Mouse (Mus musculus) adrenal gland, postnatal 10 days (tissue): ENCODE data around the gene Ovol1. TPM values are rescaled to one million over a fixed set of nuclear protein-coding genes. Genes with fewer than 3 reads are reported as not detected.

Experiments
- DNase-seq: peaks from one replicate; pipeline ENCODE4 v3.0.0; 2021; ENCODE audit warnings: mixed read lengths
- total RNA-seq, 2 experiments: library from RNA; stranded (reverse); gene quantifications; 2 replicates each; pipeline ENCODE4 v1.2.3; 2021

Gene Ovol1
- total RNA-seq, 2 experiments from 2014 or later = not detected

DNA sequence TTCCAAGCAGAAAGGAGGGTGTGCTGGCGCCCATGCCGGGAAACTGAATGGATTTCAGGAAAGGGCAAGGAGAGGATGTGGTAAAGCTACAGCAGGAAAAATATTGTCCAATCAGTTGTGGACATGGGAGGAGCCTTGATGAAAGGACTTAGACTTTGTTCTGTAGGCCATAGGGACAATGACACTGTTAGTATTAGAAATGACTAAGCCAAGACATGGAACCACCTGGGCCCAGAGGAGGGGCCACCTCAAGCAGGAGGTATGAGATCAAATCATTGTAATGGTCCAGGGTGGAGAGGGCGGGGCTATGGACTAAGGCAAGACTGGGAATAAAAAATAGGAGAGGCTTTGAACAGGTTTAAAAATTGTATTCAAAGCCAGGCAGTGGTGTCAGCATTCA lies 41.7 kb downstream of the Ovol1 start:
- DNase-seq = no peak

DNA sequence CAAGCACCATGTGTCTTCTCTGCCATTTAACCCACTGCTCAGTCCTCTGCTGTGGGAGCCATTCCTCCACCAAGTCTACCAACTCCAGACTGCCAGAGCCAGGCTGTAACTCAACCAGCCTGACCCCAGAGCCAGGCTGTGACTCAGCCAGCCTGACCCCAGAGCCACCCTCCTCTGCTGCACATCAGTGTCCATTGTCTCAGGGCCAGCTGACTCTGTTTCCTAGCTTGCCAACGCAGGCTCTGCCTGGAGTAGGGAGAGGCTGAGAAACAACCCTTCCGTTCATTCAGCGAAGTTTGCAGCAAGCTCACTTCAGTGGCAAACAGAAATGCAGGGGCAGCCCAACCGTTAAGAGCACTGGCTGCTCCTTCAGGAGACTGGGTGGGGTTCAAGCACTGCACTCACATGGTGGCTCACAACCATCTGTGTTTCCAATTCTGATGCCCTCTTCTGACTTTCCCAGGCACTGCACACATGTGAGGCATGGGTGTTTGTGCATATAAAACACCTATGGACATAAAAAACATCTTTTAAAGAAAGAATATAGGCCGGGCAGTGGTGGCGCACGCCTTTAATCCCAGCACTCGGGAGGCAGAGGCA lies 43.4 kb downstream of the Ovol1 start:
- no peak for DNase-seq

DNA sequence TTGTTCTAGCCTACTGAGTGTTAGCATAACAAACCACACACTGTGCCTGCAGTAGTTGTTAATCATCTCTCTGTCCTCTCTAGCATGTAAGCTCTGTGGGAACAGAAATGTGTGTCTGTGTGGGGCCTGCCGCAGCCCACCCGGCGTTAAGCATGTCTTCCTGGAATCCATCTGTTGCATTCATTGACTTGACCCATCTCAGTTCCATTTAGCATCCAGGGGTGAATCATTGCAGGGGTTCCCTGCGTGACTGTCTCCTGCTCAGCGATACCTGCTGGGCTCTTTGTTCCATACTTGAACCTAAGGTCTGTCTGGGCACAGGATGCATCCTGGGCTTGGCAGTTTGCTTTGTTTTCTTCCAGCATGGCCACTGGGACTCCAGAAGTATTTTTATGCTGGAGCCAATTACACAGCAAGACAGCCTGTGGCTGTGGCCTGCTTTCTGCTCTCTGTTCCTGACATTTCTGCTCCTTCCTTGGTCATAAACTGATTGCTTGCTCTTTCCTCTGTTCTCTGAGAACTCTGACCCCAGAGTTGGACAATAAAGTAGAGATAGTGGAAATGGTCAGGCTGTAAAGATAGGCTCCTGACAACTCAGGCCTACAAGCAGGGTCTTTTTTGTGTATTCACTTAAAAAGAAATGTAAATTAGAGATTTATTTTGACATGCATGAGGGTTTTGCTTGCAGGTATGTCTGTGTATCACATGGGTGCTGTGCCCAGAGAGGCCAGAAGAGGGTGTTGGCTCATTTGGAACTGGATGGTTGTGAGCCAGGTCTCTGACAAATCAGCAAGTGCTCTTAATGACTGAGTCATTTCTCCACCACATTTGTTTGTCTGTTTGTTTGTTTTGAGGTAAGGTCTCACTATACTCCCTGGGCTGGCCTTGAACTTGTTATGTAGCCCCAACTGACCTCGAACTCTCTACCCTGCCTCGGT lies 44.3 kb downstream of the Ovol1 start:
- DNase-seq = no peak

GRCm38 (mm10) chr19:5513005-5513349 lies 47.5 kb downstream of the Ovol1 start:
- DNase-seq = no peak

DNA sequence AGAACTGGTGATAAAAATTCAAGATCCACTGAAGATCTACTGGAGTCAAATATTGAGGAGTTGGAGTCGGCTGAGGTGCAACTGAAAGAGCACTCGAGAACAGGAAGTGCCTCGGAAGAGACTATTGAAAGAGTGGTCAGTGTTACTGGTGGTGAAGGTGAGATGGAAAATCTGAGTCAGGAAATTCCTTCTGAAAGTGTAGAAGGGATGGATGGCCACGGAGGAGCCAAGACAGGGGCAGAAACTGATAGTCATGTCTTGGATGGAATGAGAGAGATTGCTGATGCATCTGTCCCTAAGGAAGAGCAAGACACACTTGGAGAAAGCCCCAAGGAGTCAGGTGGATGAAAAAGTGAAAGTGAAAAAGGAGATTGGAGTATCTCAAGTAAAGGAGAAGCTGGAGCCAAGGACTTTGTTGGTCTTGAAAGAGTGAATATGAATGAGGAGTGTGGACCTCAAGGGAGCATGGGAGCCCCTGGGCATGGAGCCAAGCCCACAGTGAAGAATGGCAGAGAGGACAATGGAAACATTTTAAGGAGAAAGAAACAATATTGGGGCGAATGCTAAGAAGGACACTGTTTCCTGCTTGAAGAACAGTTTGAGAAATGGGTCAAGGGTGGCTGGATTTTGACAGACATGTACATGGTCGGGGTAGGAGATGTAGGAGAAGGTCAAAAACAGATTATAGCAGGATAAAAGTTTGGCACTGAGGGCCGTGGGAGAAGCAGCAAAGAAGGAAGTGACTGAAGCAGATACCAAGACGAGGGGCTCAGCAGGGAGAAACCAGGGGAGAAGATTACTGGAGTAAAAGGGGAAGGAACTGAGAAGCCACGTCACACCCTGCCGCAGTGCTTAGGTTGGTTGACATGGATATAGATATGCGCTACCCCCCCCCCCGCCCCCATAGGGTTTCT lies 48.1 kb downstream of the Ovol1 start:
- DNase-seq = no peak

DNA sequence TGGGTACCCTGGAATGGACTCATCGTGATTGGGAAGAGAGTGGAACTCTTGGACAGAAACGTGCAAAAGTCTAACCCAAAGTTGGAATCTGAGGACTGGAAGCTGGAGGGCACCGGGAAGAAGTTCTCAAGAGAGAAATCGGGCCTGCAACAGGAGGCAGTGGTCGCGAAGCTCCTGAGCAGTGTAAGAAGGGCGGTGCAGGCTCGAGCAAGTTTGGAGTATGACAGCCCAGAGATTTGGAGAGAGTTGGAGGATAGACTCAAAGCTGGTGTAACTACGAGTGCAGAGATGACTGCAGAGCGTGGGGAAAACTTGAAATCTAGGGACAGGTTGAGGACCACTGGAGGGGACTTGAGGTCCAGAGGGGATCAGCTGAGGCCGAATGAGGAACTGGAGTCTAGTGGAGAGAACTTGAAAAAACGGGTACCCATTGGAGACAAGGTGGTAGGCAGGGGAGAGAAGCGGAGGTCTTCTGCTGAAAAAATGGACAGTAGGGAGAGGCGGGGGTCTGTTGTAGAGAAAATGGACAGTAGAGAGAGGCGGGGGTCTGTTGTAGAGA lies 49.3 kb downstream of the Ovol1 start:
- no peak for DNase-seq

GRCm38 (mm10) chr19:5510031-5511026 lies 50.1 kb downstream of the Ovol1 start, which contains the start of gene Snx32:
Gene Snx32, minus strand, starts transcription at chr19:5510538.
- peak; percentile 97 for DNase-seq

DNA sequence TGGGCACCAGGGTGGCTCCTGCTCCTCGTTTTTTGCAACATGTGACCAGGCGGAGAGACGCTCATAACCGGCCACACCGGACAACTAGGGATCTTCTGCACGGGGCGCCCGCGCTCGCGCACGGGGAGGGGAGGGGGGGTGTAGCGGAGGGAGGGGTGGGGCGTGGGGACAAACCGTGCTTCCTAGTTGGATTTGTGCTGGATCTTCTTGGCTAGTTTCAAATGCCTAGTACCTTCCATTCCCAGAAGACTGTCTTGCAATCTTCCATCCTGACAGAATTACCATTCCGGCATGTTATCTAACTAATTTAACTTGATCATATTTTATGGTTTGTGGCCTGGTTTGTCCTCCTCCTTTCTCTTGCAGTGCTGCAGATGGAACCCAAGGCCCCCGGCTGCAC lies 56.8 kb downstream of the Ovol1 start, which contains the start of gene 1700020D05Rik:
TSS of gene 1700020D05Rik (minus strand) at position 101 of the 400 bp plus-strand sequence.
- no peak for DNase-seq

DNA sequence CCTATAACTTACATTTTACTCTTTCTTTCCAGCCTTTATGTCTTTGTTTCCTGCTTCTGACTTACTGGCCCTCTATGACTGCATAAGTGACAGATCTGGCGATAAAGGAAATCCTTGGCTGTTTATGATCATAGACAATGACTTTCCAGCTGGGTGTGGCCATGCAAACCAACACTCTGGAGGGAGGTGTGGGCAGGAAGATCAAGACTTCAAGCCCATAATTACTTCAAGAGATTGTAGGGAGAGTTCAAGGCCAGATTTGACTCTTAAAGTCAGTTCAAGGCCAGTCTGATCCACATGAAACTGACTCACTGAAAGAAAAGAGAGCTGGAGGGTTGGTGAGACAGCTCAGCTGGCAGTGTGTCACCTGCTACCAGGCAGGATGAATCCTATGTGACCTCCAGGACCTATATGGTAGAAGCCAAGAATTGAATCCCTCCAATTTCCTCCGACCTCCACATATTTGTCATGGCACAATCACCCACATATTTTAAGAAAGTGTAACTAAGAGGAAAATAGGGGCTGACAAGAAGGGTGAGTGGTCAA lies 60.0 kb downstream of the Ovol1 start:
- no peak for DNase-seq

Other genes starting within 250 kb of the Ovol1 start
- not detected for gene Catsper1, start 224.9 kb downstream of the Ovol1 start, total RNA-seq
- gene Cst6, start 211.1 kb downstream of the Ovol1 start, total RNA-seq = 1 to 10 TPM; 1.4 to 2.4 TPM
- gene Eif1ad, start 193.9 kb downstream of the Ovol1 start, total RNA-seq = 10 to 100 TPM; 33.6 to 37.8 TPM
- gene Banf1, start 193.5 kb downstream of the Ovol1 start, total RNA-seq = 100 to 1,000 TPM; 165 to 169 TPM
- 10 to 100 TPM; 63.6 to 65.1 TPM for gene Sart1, start 171.9 kb downstream of the Ovol1 start, total RNA-seq
- gene Tsga10ip, start 158.1 kb downstream of the Ovol1 start, total RNA-seq = not detected
- 100 to 1,000 TPM; 246 to 264 TPM for gene Drap1, start 135.7 kb downstream of the Ovol1 start, total RNA-seq
- 10 to 100 TPM; 42.5 to 43.8 TPM for gene AI837181, start 135.5 kb downstream of the Ovol1 start, total RNA-seq
- under 1 TPM in 1 of 2 experiments, not detected in 1; 0.18 TPM for gene Fosl1, start 113.1 kb downstream of the Ovol1 start, total RNA-seq
- 10 to 100 TPM in 1 of 2 experiments, 1 to 10 TPM in 1; 9.4 to 11.5 TPM for gene Ccdc85b, start 102.8 kb downstream of the Ovol1 start, total RNA-seq
- 10 to 100 TPM; 74.9 to 99.3 TPM for gene Fibp, start 100.0 kb downstream of the Ovol1 start, total RNA-seq
- gene Ctsw, start 92.1 kb downstream of the Ovol1 start, total RNA-seq = 1 to 10 TPM; 1.4 to 1.8 TPM
- gene Efemp2, start 86.7 kb downstream of the Ovol1 start, total RNA-seq = 10 to 100 TPM; 48.8 to 50.9 TPM
- 10 to 100 TPM; 25.2 to 27.4 TPM for gene Mus81, start 72.2 kb downstream of the Ovol1 start, total RNA-seq
- gene Cfl1, start 70.2 kb downstream of the Ovol1 start, total RNA-seq = 100 to 1,000 TPM; 651 to 659 TPM
- gene 1700020D05Rik, start 56.9 kb downstream of the Ovol1 start, total RNA-seq = 1 to 10 TPM; 1.2 to 2.7 TPM
- gene Snx32, start 50.1 kb downstream of the Ovol1 start, total RNA-seq = 10 to 100 TPM in 1 of 2 experiments, 1 to 10 TPM in 1; 8.0 to 12.3 TPM
- 1 to 10 TPM; 6.3 to 7.3 TPM for gene Ap5b1, start 7.4 kb upstream of the Ovol1 start, total RNA-seq
- gene Rnaseh2c, start 41.2 kb upstream of the Ovol1 start, total RNA-seq = 100 to 1,000 TPM in 1 of 2 experiments, 10 to 100 TPM in 1; 98.8 to 108 TPM
- 10 to 100 TPM; 49.9 to 52.2 TPM for gene Kat5, start 49.6 kb upstream of the Ovol1 start, total RNA-seq
- gene Rela, start 76.8 kb upstream of the Ovol1 start, total RNA-seq = 10 to 100 TPM; 54.1 to 55.7 TPM
- gene Sipa1, start 103.1 kb upstream of the Ovol1 start, total RNA-seq = 10 to 100 TPM; 52.5 to 68.0 TPM
- 10 to 100 TPM; 49.2 to 50.6 TPM for gene Map3k11, start 128.1 kb upstream of the Ovol1 start, total RNA-seq
- gene Pcnx3, start 128.3 kb upstream of the Ovol1 start, total RNA-seq = 10 to 100 TPM; 54.8 to 85.4 TPM
- gene Kcnk7, start 143.7 kb upstream of the Ovol1 start, total RNA-seq = not detected
- 10 to 100 TPM; 29.8 to 48.9 TPM for gene Ehbp1l1, start 165.7 kb upstream of the Ovol1 start, total RNA-seq
- gene Fam89b, start 169.0 kb upstream of the Ovol1 start, total RNA-seq = 10 to 100 TPM; 47.0 to 59.8 TPM
- gene Ltbp3, start 180.3 kb upstream of the Ovol1 start, total RNA-seq = 100 to 1,000 TPM; 185 to 250 TPM
- gene Scyl1, start 210.8 kb upstream of the Ovol1 start, total RNA-seq = 10 to 100 TPM; 86.7 to 96.5 TPM